Mouse (Mus musculus): ENCODE results near the gene Ttc28. TPM values are rescaled to one million over a fixed set of nuclear protein-coding genes. Genes with fewer than 3 reads are reported as not detected.
A peak's percentile ranks its signal among the peaks of the same experiment; 100 is the strongest.

Ttc28 gene
- polyA plus RNA-seq, 1 experiment from 2014 or later, result 42.8 TPM

- Histone ChIP-seq H3K4me2 (replicated peaks) (no peak overlapping the region), H3K9ac (replicated peaks) (no peak overlapping the region), H3K36me3 (no peaks in the 10 kb centered on the region), H3K27ac (replicated peaks) (no peak overlapping the region), H3K27me3 (no peaks in the 10 kb centered on the region), H3K9me3 (no peaks in the 10 kb centered on the region), H3K4me1 (peaks cover 44% of the 10 kb centered on the region), H3K4me3 (no peak overlapping the region)
- 82% methylated on average over 7 of the region's 7 CpGs for WGBS
- no peak for ATAC-seq (replicated peaks)
Observed at GRCm38 (mm10) chr5:111144411-111144810, 264.8 kb downstream of the Ttc28 start.

GRCm38 (mm10) chr5:111150581-111150980 lies 271.0 kb downstream of the Ttc28 start:
- ATAC-seq (replicated peaks), result no peak
- 92% methylated on average over 14 of the region's 14 CpGs for WGBS
- no peak overlapping the region for H3K9ac ChIP-seq (replicated peaks)
- H3K4me2 ChIP-seq (replicated peaks), result no peak overlapping the region
- H3K9me3 ChIP-seq, result no peaks in the 10 kb centered on the region
- H3K4me3 ChIP-seq, result no peak overlapping the region
- H3K27ac ChIP-seq (replicated peaks), result no peak overlapping the region
- H3K36me3 ChIP-seq, result no peaks in the 10 kb centered on the region
- peaks cover 39% of the 10 kb centered on the region for H3K4me1 ChIP-seq
- H3K27me3 ChIP-seq, result no peaks in the 10 kb centered on the region

- 61% methylated on average over 19 of the region's 19 CpGs for WGBS
- Histone ChIP-seq H3K9me3 (no peaks in the 10 kb centered on the region), H3K27me3 (no peaks in the 10 kb centered on the region), H3K4me1 (peaks cover 49% of the 10 kb centered on the region), H3K9ac (replicated peaks) (no peak overlapping the region; the same call in 1 of the 2 replicates), H3K4me2 (replicated peaks) (no peak overlapping the region), H3K27ac (replicated peaks) (no peak overlapping the region; the same call in 1 of the 2 replicates), H3K4me3 (no peak overlapping the region), H3K36me3 (no peaks in the 10 kb centered on the region)
- no peak for ATAC-seq (replicated peaks)
Observed at GRCm38 (mm10) chr5:111151882-111152759, 272.5 kb downstream of the Ttc28 start.

GRCm38 (mm10) chr5:111154586-111154985 lies 275.0 kb downstream of the Ttc28 start:
- Histone ChIP-seq H3K27me3 (no peaks in the 10 kb centered on the region), H3K9ac (replicated peaks) (no peak overlapping the region), H3K4me1 (peaks cover 67% of the 10 kb centered on the region), H3K4me3 (no peak overlapping the region), H3K4me2 (replicated peaks) (no peak overlapping the region), H3K36me3 (no peaks in the 10 kb centered on the region), H3K9me3 (no peaks in the 10 kb centered on the region), H3K27ac (replicated peaks) (no peak overlapping the region)
- 15% methylated on average over 7 of the region's 7 CpGs for WGBS
- ATAC-seq (replicated peaks), result 0 out of 2 replicates have a peak, but pooled peaks have one; percentile 41

GRCm38 (mm10) chr5:111155271-111155670 lies 275.7 kb downstream of the Ttc28 start:
- peaks cover 74% of the 10 kb centered on the region for H3K4me1 ChIP-seq
- no peak overlapping the region for H3K4me3 ChIP-seq
- no peak overlapping the region for H3K27ac ChIP-seq (replicated peaks)
- no peak overlapping the region for H3K9ac ChIP-seq (replicated peaks)
- ATAC-seq (replicated peaks), result no peak
- H3K4me2 ChIP-seq (replicated peaks), result no peak overlapping the region
- no peaks in the 10 kb centered on the region for H3K36me3 ChIP-seq
- H3K9me3 ChIP-seq, result no peaks in the 10 kb centered on the region
- no peaks in the 10 kb centered on the region for H3K27me3 ChIP-seq
- 88% methylated on average over 4 of the region's 4 CpGs for WGBS

- no peak overlapping the region for H3K4me3 ChIP-seq
- H3K27ac ChIP-seq (replicated peaks), result no peak overlapping the region
- WGBS, result 87% methylated on average over 12 of the region's 12 CpGs
- H3K4me2 ChIP-seq (replicated peaks), result no peak overlapping the region
- no peaks in the 10 kb centered on the region for H3K36me3 ChIP-seq
- H3K9me3 ChIP-seq, result no peaks in the 10 kb centered on the region
- peaks cover 81% of the 10 kb centered on the region for H3K4me1 ChIP-seq
- H3K27me3 ChIP-seq, result no peaks in the 10 kb centered on the region
- ATAC-seq (replicated peaks), result no peak
- H3K9ac ChIP-seq (replicated peaks), result no peak overlapping the region
Observed at GRCm38 (mm10) chr5:111155928-111156327, 276.3 kb downstream of the Ttc28 start.

- 78% methylated on average over 9 of the region's 9 CpGs for WGBS
- no peaks in the 10 kb centered on the region for H3K9me3 ChIP-seq
- H3K4me3 ChIP-seq, result no peak overlapping the region
- H3K27ac ChIP-seq (replicated peaks), result no peak overlapping the region
- H3K4me2 ChIP-seq (replicated peaks), result no peak overlapping the region
- peaks cover 92% of the 10 kb centered on the region for H3K4me1 ChIP-seq
- H3K27me3 ChIP-seq, result no peaks in the 10 kb centered on the region
- no peak for ATAC-seq (replicated peaks)
- H3K9ac ChIP-seq (replicated peaks), result no peak overlapping the region
- no peaks in the 10 kb centered on the region for H3K36me3 ChIP-seq
Observed at GRCm38 (mm10) chr5:111158266-111158665, 278.7 kb downstream of the Ttc28 start.

GRCm38 (mm10) chr5:111159628-111160321 lies 280.2 kb downstream of the Ttc28 start:
- H3K9me3 ChIP-seq, result no peaks in the 10 kb centered on the region
- peak overlapping the region; percentile 70 for H3K27ac ChIP-seq (replicated peaks)
- H3K36me3 ChIP-seq, result no peaks in the 10 kb centered on the region
- H3K4me1 ChIP-seq, result peaks cover 92% of the 10 kb centered on the region
- no peak overlapping the region for H3K4me3 ChIP-seq
- peak; percentile 41 for ATAC-seq (replicated peaks)
- no peaks in the 10 kb centered on the region for H3K27me3 ChIP-seq
- no peak overlapping the region for H3K9ac ChIP-seq (replicated peaks)
- H3K4me2 ChIP-seq (replicated peaks), result peak overlapping the region; percentile 20; the same call in 1 of the 2 replicates
- WGBS, result 29% methylated on average over 23 of the region's 23 CpGs

- Histone ChIP-seq H3K27me3 (no peaks in the 10 kb centered on the region), H3K27ac (replicated peaks) (no peak overlapping the region), H3K4me2 (replicated peaks) (no peak overlapping the region), H3K4me3 (no peak overlapping the region), H3K36me3 (no peaks in the 10 kb centered on the region), H3K9ac (replicated peaks) (no peak overlapping the region), H3K4me1 (peaks cover 85% of the 10 kb centered on the region), H3K9me3 (no peaks in the 10 kb centered on the region)
- no peak for ATAC-seq (replicated peaks)
- WGBS, result 69% methylated on average over 7 of the region's 7 CpGs
Observed at GRCm38 (mm10) chr5:111161146-111161930, 281.7 kb downstream of the Ttc28 start.

GRCm38 (mm10) chr5:111162857-111163256 lies 283.3 kb downstream of the Ttc28 start:
- no peak overlapping the region for H3K9ac ChIP-seq (replicated peaks)
- peaks cover 71% of the 10 kb centered on the region for H3K4me1 ChIP-seq
- 61% methylated on average over 6 of the region's 6 CpGs for WGBS

GRCm38 (mm10) chr5:111163377-111163776 lies 283.8 kb downstream of the Ttc28 start:
- H3K4me2 ChIP-seq (replicated peaks), result peak overlapping the region; percentile 19
- H3K9ac ChIP-seq (replicated peaks), result peak overlapping the region; percentile 2; the same call in 1 of the 2 replicates
- no peaks in the 10 kb centered on the region for H3K9me3 ChIP-seq
- no peaks in the 10 kb centered on the region for H3K27me3 ChIP-seq
- no peak overlapping the region for H3K4me3 ChIP-seq
- 21% methylated on average over 11 of the region's 11 CpGs for WGBS
- ATAC-seq (replicated peaks), result 0 out of 2 replicates have a peak, but pooled peaks have one; percentile 15
- peaks cover 66% of the 10 kb centered on the region for H3K4me1 ChIP-seq
- H3K36me3 ChIP-seq, result no peaks in the 10 kb centered on the region
- H3K27ac ChIP-seq (replicated peaks), result peak overlapping the region; percentile 16

More at GRCm38 (mm10) chr5:111162857-111163256, 283.3 kb downstream of the Ttc28 start:
- Histone ChIP-seq H3K4me3 (no peak overlapping the region), H3K27me3 (no peaks in the 10 kb centered on the region), H3K36me3 (no peaks in the 10 kb centered on the region), H3K9me3 (no peaks in the 10 kb centered on the region), H3K4me2 (replicated peaks) (no peak overlapping the region), H3K27ac (replicated peaks) (peak overlapping the region; percentile 16)
- no peak for ATAC-seq (replicated peaks)

All from forebrain, embryonic 15.5 days (tissue).